Mouse (Mus musculus): ENCODE results near the gene Cryge. TPM values are rescaled to one million over a fixed set of nuclear protein-coding genes. Genes with fewer than 3 reads are reported as not detected.

Gene Cryge
- polyA plus RNA-seq, 1 experiment from 2014 or later = not detected

DNA sequence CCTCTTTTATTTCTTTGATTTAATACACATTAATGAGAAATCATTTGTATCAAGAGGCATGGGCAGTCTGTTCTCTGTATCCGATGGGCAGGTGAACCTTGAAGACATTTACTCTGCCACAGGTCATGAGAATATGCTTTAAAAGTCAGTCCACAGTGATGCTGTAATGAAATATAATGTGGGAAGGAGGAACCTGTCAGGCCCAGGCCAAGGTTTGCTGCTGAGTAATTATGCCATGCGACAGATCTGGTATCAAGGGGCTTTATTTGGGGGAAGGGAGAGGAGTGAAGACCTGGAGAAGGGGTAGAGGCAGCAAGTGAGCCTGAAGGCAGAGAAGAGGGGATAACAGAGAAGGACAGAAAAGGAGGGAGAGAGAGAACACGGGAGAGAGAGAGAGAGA, 11.3 kb downstream of the Cryge start:
- no peak overlapping the region for H3K4me2 ChIP-seq (ENCODE audit: low read depth, low read length)
- 82% methylated on average over 3 of the region's 3 CpGs for WGBS
- H3K4me3 ChIP-seq (ENCODE audit: low read depth, low read length) = no peak overlapping the region
- H3K4me1 ChIP-seq (ENCODE audit: control insufficient read depth, insufficient read depth, low read length) = no peaks in the 10 kb centered on the region
- H3K27ac ChIP-seq (ENCODE audit: low read depth, low read length) = no peak overlapping the region
- H3K27me3 ChIP-seq (ENCODE audit: control insufficient read depth, insufficient read depth, low read length) = no peaks in the 10 kb centered on the region
- H3K9ac ChIP-seq (replicated peaks; ENCODE audit: low read depth, low read length) = no peak overlapping the region
- ATAC-seq (ENCODE audit: low read depth) = no peak
- no peaks in the 10 kb centered on the region for H3K9me3 ChIP-seq (ENCODE audit: control insufficient read depth, low read length)
- H3K36me3 ChIP-seq (ENCODE audit: control insufficient read depth, insufficient read depth, low read length) = no peaks in the 10 kb centered on the region

DNA sequence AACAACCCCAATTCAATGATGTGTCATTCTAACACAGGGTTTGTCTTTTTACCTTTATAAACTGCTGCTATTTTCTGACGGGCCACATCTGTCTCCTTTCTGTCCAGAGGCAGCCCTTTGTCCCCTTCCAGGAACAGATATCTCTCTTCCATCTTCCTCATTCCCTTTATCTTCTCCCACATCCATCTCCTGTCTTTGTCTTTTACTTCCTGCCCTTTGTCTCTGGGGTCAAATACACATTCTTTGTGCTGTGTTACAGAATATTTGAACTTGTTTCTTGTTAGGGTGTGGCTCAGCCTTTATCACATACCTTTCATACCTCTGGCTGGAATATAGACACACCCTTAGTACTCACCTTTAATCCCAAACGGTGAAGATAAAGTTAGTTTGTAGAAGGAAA, 13.4 kb downstream of the Cryge start:
- no peaks in the 10 kb centered on the region for H3K36me3 ChIP-seq (ENCODE audit: control insufficient read depth, insufficient read depth, low read length)
- H3K4me3 ChIP-seq (ENCODE audit: low read depth, low read length) = no peak overlapping the region
- no peaks in the 10 kb centered on the region for H3K27me3 ChIP-seq (ENCODE audit: control insufficient read depth, insufficient read depth, low read length)
- no peaks in the 10 kb centered on the region for H3K9me3 ChIP-seq (ENCODE audit: control insufficient read depth, low read length)
- no peak for ATAC-seq (ENCODE audit: low read depth)
- WGBS = 79% methylated on average over 2 of the region's 2 CpGs
- no peak overlapping the region for H3K9ac ChIP-seq (replicated peaks; ENCODE audit: low read depth, low read length)
- no peak overlapping the region for H3K4me2 ChIP-seq (ENCODE audit: low read depth, low read length)
- H3K27ac ChIP-seq (ENCODE audit: low read depth, low read length) = no peak overlapping the region
- H3K4me1 ChIP-seq (ENCODE audit: control insufficient read depth, insufficient read depth, low read length) = no peaks in the 10 kb centered on the region

DNA sequence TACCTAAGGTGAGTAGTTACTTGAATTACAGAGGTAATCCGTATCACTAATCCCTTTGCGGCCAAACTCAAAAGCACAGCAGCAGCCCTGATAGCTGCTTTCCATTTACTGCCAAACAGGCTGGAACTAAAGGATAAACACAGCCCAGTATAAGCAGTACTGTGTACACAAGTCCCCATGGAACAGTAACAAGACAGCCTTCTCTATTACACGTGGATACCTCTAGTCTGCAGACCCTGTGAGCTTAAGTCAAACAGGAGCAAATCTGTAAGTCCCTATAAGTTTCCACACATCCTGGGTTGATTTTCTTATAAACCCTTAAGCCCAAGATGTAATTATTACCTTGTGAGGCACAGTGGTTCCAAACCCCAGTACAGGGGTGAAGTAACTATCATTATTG, 15.4 kb downstream of the Cryge start:
- 43% methylated on average over 3 of the region's 3 CpGs for WGBS
- H3K4me3 ChIP-seq (ENCODE audit: low read depth, low read length) = no peak overlapping the region
- no peak for ATAC-seq (ENCODE audit: low read depth)
- no peak overlapping the region for H3K4me2 ChIP-seq (ENCODE audit: low read depth, low read length)
- H3K9ac ChIP-seq (replicated peaks; ENCODE audit: low read depth, low read length) = no peak overlapping the region
- no peaks in the 10 kb centered on the region for H3K4me1 ChIP-seq (ENCODE audit: control insufficient read depth, insufficient read depth, low read length)
- no peaks in the 10 kb centered on the region for H3K27me3 ChIP-seq (ENCODE audit: control insufficient read depth, insufficient read depth, low read length)
- no peak overlapping the region for H3K27ac ChIP-seq (ENCODE audit: low read depth, low read length)
- H3K36me3 ChIP-seq (ENCODE audit: control insufficient read depth, insufficient read depth, low read length) = no peaks in the 10 kb centered on the region
- no peaks in the 10 kb centered on the region for H3K9me3 ChIP-seq (ENCODE audit: control insufficient read depth, low read length)

DNA sequence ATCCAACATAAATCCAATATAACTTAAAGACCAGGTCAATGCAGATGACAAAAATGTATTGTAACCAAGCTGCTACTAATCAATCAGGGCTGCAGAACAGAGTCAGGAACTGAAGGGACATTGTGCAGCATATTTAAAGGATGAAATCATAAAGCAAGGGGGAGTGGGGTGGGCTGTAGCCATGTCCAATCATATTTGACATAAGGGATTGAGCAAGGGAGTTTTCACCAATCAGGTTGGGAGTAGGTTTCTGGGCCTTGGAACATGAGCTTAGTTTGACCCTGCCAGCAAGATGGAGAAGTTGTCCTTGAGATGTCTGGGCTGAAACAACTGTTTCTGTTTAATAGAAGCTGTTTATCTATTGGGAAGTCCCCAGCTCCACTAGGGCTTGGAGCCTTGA, 18.3 kb downstream of the Cryge start, which contains the start of gene Akr1cl:
Gene Akr1cl (minus strand): TSS at position 119 of the 400 bp plus-strand sequence.
- ATAC-seq (ENCODE audit: low read depth) = no peak
- H3K4me2 ChIP-seq (ENCODE audit: low read depth, low read length) = no peak within 1 kb of the TSS
- no peaks in the 10 kb centered on the region for H3K4me1 ChIP-seq (ENCODE audit: control insufficient read depth, insufficient read depth, low read length)
- no peak within 1 kb of the TSS for H3K27ac ChIP-seq (ENCODE audit: low read depth, low read length)
- H3K36me3 ChIP-seq (ENCODE audit: control insufficient read depth, insufficient read depth, low read length) = no peaks in the 10 kb centered on the region
- H3K9ac ChIP-seq (replicated peaks; ENCODE audit: low read depth, low read length) = no peak within 1 kb of the TSS
- H3K4me3 ChIP-seq (ENCODE audit: low read depth, low read length) = no peak within 1 kb of the TSS
- no peaks in the 10 kb centered on the region for H3K9me3 ChIP-seq (ENCODE audit: control insufficient read depth, low read length)
- H3K27me3 ChIP-seq (ENCODE audit: control insufficient read depth, insufficient read depth, low read length) = no peaks in the 10 kb centered on the region

DNA sequence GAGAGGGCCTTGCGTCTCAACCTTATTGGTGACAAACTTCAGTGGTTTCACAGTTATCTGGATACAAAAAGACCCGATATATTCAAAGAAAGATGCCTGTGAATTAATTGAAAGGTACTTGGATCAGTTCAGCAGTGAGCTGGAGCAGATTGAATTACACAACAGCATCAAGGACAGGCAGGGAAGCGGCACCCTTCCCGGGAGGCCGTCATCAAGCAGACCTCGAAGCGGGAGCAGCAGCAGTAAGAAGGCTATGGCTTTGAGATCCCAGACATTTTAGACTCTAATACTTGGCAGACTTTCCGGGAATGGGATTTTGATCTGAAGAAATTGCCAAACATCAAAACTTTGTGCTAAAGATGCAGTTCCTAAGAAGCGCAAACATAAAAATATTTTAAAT, 22.7 kb downstream of the Cryge start:
- H3K27me3 ChIP-seq (ENCODE audit: control insufficient read depth, insufficient read depth, low read length) = no peaks in the 10 kb centered on the region
- no peak overlapping the region for H3K27ac ChIP-seq (ENCODE audit: low read depth, low read length)
- no peak overlapping the region for H3K9ac ChIP-seq (replicated peaks; ENCODE audit: low read depth, low read length)
- H3K9me3 ChIP-seq (ENCODE audit: control insufficient read depth, low read length) = no peaks in the 10 kb centered on the region
- H3K36me3 ChIP-seq (ENCODE audit: control insufficient read depth, insufficient read depth, low read length) = no peaks in the 10 kb centered on the region
- H3K4me1 ChIP-seq (ENCODE audit: control insufficient read depth, insufficient read depth, low read length) = no peaks in the 10 kb centered on the region
- no peak for ATAC-seq (ENCODE audit: low read depth)
- 80% methylated on average over 9 of the region's 9 CpGs for WGBS
- H3K4me2 ChIP-seq (ENCODE audit: low read depth, low read length) = no peak overlapping the region
- no peak overlapping the region for H3K4me3 ChIP-seq (ENCODE audit: low read depth, low read length)

DNA sequence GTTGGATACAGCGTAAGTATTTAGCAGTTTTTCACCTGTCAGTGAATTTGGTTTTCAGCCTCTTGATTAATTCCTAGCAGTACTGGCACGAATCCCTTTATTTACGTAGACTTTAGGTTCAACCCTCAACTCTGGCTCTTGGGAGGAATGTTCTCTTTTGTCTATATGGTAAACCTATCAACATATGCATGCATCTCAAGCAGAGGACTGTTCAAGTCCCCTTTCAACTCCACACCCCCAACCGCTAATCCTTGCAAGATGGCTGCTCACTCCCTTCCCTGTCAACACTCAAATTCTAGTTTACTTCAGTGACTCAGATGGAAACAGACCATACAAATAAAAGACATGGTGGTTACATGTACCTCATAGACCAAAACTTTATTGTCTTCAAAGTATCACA, 38.2 kb downstream of the Cryge start:
- Histone ChIP-seq H3K4me3 (ENCODE audit: low read depth, low read length) (no peak overlapping the region), H3K4me2 (ENCODE audit: low read depth, low read length) (no peak overlapping the region), H3K27ac (ENCODE audit: low read depth, low read length) (no peak overlapping the region), H3K9ac (replicated peaks; ENCODE audit: low read depth, low read length) (no peak overlapping the region), H3K9me3 (ENCODE audit: control insufficient read depth, low read length) (no peaks in the 10 kb centered on the region), H3K27me3 (ENCODE audit: control insufficient read depth, insufficient read depth, low read length) (no peaks in the 10 kb centered on the region), H3K36me3 (ENCODE audit: control insufficient read depth, insufficient read depth, low read length) (no peaks in the 10 kb centered on the region), H3K4me1 (ENCODE audit: control insufficient read depth, insufficient read depth, low read length) (no peaks in the 10 kb centered on the region)
- no peak for ATAC-seq (ENCODE audit: low read depth)
- WGBS = 88% methylated on average over 4 of the region's 4 CpGs

DNA sequence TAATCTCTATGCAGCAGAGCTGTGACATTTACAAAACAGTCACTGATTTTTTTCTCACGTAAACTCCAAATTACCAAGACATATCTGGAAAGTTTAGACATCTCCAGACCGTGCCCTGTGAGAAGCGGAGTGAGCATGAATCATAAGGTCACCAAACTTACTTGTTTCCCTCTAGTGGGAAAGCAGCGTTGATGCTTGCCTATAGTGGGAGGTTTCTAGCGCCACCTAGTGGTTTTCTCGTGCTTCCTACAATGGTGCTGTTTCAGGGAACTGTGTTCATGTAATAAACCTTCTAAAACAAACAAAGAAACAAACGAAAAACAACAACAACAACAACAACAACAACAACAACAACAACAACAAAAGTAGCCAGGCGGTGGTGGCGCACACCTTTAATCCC, 40.8 kb downstream of the Cryge start:
- H3K4me2 ChIP-seq (ENCODE audit: low read depth, low read length) = no peak overlapping the region
- peak; percentile 87 for ATAC-seq (ENCODE audit: low read depth)
- no peak overlapping the region for H3K4me3 ChIP-seq (ENCODE audit: low read depth, low read length)
- no peaks in the 10 kb centered on the region for H3K9me3 ChIP-seq (ENCODE audit: control insufficient read depth, low read length)
- WGBS = 16% methylated on average over 9 of the region's 9 CpGs
- no peaks in the 10 kb centered on the region for H3K36me3 ChIP-seq (ENCODE audit: control insufficient read depth, insufficient read depth, low read length)
- H3K27me3 ChIP-seq (ENCODE audit: control insufficient read depth, insufficient read depth, low read length) = no peaks in the 10 kb centered on the region
- no peaks in the 10 kb centered on the region for H3K4me1 ChIP-seq (ENCODE audit: control insufficient read depth, insufficient read depth, low read length)
- no peak overlapping the region for H3K27ac ChIP-seq (ENCODE audit: low read depth, low read length)
- H3K9ac ChIP-seq (replicated peaks; ENCODE audit: low read depth, low read length) = no peak overlapping the region

DNA sequence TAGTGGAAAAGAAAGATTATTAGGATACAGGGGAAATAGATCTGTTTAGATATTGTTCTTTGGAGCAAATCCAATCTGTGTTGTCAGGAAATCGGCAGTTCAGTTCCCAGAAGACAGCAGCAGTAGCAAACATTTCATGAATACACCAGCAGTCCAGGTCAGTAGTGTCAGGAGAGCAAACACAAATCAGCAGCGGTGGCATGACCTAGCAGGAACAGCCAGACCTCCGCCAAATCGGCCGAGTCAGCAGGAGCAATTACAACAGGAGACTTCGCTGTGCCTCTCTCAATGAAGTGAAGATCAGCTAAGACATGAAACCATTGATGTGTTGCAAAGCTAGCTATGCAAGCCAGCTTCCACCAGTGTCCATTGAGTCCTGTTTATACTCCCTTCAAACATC, 45.4 kb downstream of the Cryge start:
- 86% methylated on average over 6 of the region's 6 CpGs for whole genome bisulfite sequencing
- Histone ChIP-seq H3K4me3 (ENCODE audit: low read depth, low read length) (no peak overlapping the region), H3K4me2 (ENCODE audit: low read depth, low read length) (no peak overlapping the region), H3K9me3 (ENCODE audit: control insufficient read depth, low read length) (no peaks in the 10 kb centered on the region), H3K4me1 (ENCODE audit: control insufficient read depth, insufficient read depth, low read length) (no peaks in the 10 kb centered on the region), H3K27me3 (ENCODE audit: control insufficient read depth, insufficient read depth, low read length) (no peaks in the 10 kb centered on the region), H3K27ac (ENCODE audit: low read depth, low read length) (no peak overlapping the region), H3K36me3 (ENCODE audit: control insufficient read depth, insufficient read depth, low read length) (no peaks in the 10 kb centered on the region), H3K9ac (replicated peaks; ENCODE audit: low read depth, low read length) (no peak overlapping the region)
- no peak for ATAC-seq (ENCODE audit: low read depth)

DNA sequence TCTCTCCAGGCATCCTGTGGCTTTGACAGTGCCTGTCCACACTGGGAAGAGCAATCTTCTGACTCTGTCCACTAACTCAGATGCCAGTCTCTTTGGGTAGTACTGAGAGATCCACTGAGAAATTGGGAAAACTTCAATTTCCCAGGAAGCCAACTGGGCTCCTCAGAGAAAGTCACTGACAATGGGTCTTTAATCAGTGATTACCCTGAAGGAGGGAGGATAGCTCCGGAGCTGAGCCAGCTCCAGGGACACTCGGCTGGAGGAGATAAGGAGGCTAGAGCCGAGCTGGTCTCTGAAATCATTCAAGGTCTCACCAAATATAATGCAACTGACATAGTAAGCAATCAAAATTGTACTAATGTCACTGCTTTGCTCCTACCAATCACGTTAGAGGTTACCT, 46.4 kb downstream of the Cryge start:
- 90% methylated on average over 4 of the region's 4 CpGs for WGBS
- Histone ChIP-seq H3K9ac (replicated peaks; ENCODE audit: low read depth, low read length) (no peak overlapping the region), H3K36me3 (ENCODE audit: control insufficient read depth, insufficient read depth, low read length) (no peaks in the 10 kb centered on the region), H3K27ac (ENCODE audit: low read depth, low read length) (no peak overlapping the region), H3K4me2 (ENCODE audit: low read depth, low read length) (no peak overlapping the region), H3K4me1 (ENCODE audit: control insufficient read depth, insufficient read depth, low read length) (no peaks in the 10 kb centered on the region), H3K9me3 (ENCODE audit: control insufficient read depth, low read length) (no peaks in the 10 kb centered on the region), H3K27me3 (ENCODE audit: control insufficient read depth, insufficient read depth, low read length) (no peaks in the 10 kb centered on the region), H3K4me3 (ENCODE audit: low read depth, low read length) (no peak overlapping the region)
- ATAC-seq (ENCODE audit: low read depth) = no peak
